In the genomic region with DNA sequence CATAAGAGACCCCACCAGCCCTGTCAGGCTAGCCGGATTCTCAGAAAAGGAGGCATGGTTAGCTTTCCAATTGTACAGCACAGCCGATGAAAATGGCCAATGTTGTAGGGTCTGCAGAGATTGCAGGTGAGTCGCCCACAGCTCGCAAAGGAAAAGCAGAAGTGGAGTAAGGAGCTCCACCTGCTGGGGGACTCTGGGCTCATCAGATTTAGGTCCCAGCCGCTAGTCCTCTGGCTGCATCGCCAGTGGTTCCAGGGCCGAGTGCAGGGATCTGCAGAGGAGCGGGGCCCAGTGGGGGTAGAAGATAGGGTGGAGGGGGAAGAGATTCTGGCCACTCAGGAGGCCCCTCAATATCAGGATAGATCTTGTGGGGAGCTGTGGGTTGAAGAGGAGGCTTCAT, we compare ENCODE assay signal across 10 mouse cellular contexts. TPM values are rescaled to one million over a fixed set of nuclear protein-coding genes. Genes with fewer than 3 reads are reported as not detected.
A peak's percentile ranks its signal among the peaks of the same experiment; 100 is the strongest.
DNase-seq lines count a peak whose midpoint lies in the region; ATAC-seq and TF ChIP-seq lines count a peak whose summit lies in the region.
"Had no signal": no experiment of that assay in that cellular context is flagged by ENCODE, and none has a peak within 500 bp of the region (broad histone marks: within the 10 kb centered on the region; RNA-seq: fewer than 3 reads in every experiment).

No protein-coding gene starts in this region.

- no peaks in the 10 kb centered on the region for H3K4me1 ChIP-seq in kidney, adult 2 months (ENCODE audit: control insufficient read depth, insufficient read depth, low read length)
- H3K4me1 ChIP-seq in limb, embryonic 10.5 days: no peaks in the 10 kb centered on the region
- H3K4me1 ChIP-seq: embryonic facial prominence, embryonic 12.5 days; lung, embryonic 15.5 days had no signal

- DNase-seq in kidney, adult 2 months: no peak
- no peak for DNase-seq in kidney, adult 9 months
- peak; percentile 63 for DNase-seq in R1 (ENCODE audit: low read depth, low spot score)
- DNase-seq in limb, embryonic 10.5 days (ENCODE audit: low spot score): peak; percentile 32
- DNase-seq in adrenal gland, postnatal 10 days: no peak
- DNase-seq in urinary bladder, postnatal 25 days (ENCODE audit: low spot score): no peak

- 50% methylated on average over 8 of the region's 8 CpGs for WGBS in kidney, adult 2 months
- 51% methylated on average over 8 of the region's 8 CpGs for WGBS in limb, embryonic 10.5 days

- peak; percentile 62 for ATAC-seq in CD4-positive, CD25-positive, alpha-beta regulatory T cell, adult 4 months
- no peak for ATAC-seq in cerebellum, adult (ENCODE audit: insufficient number of reproducible peaks, low FRiP score, low TSS enrichment)

- no peaks in the 10 kb centered on the region for H3K36me3 ChIP-seq in kidney, adult 2 months (ENCODE audit: control insufficient read depth, insufficient read depth, low read length)
- H3K36me3 ChIP-seq in limb, embryonic 10.5 days: no peaks in the 10 kb centered on the region
- H3K36me3 ChIP-seq: embryonic facial prominence, embryonic 12.5 days; lung, embryonic 15.5 days had no signal

- no peaks in the 10 kb centered on the region for H3K27me3 ChIP-seq in kidney, adult 2 months (replicated peaks; ENCODE audit: control insufficient read depth, insufficient read depth, low read length)
- no peaks in the 10 kb centered on the region for H3K27me3 ChIP-seq in limb, embryonic 10.5 days (ENCODE audit: low read depth, poor library complexity, severe bottlenecking)
- H3K27me3 ChIP-seq: embryonic facial prominence, embryonic 12.5 days; lung, embryonic 15.5 days had no signal

- TF ChIP-seq CTCF in kidney, adult 2 months (conservative IDR thresholded peaks at IDR 0.05; ENCODE audit: insufficient read depth, insufficient read length, low read depth, low read length): peak; percentile 50

- H3K4me3 ChIP-seq in kidney, adult 2 months (ENCODE audit: insufficient read depth, low read depth, low read length): no peak overlapping the region
- H3K4me3 ChIP-seq in limb, embryonic 10.5 days: no peak overlapping the region
- H3K4me3 ChIP-seq: embryonic facial prominence, embryonic 12.5 days; lung, embryonic 15.5 days had no signal

- TF ChIP-seq POLR2A in kidney, adult 2 months (IDR thresholded peaks at IDR 0.05; ENCODE audit: low read depth, low read length): no peak

- H3K9me3 ChIP-seq in limb, embryonic 10.5 days (replicated peaks): no peaks in the 10 kb centered on the region
- H3K9me3 ChIP-seq: embryonic facial prominence, embryonic 12.5 days; lung, embryonic 15.5 days had no signal

- H3K27ac ChIP-seq in kidney, adult 2 months (ENCODE audit: insufficient read depth, low read depth, low read length): no peak overlapping the region
- H3K27ac ChIP-seq in limb, embryonic 10.5 days: no peak overlapping the region
- H3K27ac ChIP-seq: embryonic facial prominence, embryonic 12.5 days; lung, embryonic 15.5 days had no signal

RNA-seq across cellular contexts. Expression of a gene that starts 31.5 kb away (rescaled TPM):
- polyA plus RNA-seq in kidney, adult 2 months (2012; rRNA removed): 2.5 and 3.4 TPM in 2 replicates
- 1 to 10 TPM in 1 of 2 experiments, under 1 TPM in 1; 0.36 to 1.2 TPM for polyA plus RNA-seq in CD4-positive, CD25-positive, alpha-beta regulatory T cell, adult 4 months (2017; shearing (Covaris generic))
- 0.21 and 0.50 TPM in 2 replicates for polyA plus RNA-seq in limb, embryonic 10.5 days (2016; fragmentation: Nextera tagmentation; extraction: Ambion mirVana)
- 1 to 10 TPM; 3.0 to 5.3 TPM for total RNA-seq in adrenal gland, postnatal 10 days (2021)

Comparison
In these comparisons a context has a peak if more than half of its experiments do, and no peak if none do; other contexts are left out.
1. DNase-seq: peak in R1 (single experiment) and limb, embryonic 10.5 days (single experiment); none in kidney, adult 2 months (single experiment), kidney, adult 9 months (single experiment), adrenal gland, postnatal 10 days (single experiment) and urinary bladder, postnatal 25 days (single experiment).